Mouse (Mus musculus): ENCODE measurements around the gene Gclc. TPM values are rescaled to one million over a fixed set of nuclear protein-coding genes. Genes with fewer than 3 reads are reported as not detected.
"Not testable (repeated sequence)": the region's sequence is repeated elsewhere in the genome, so short reads cannot be mapped to it uniquely, and the experiment has no call there.

Gclc gene
- polyA plus RNA-seq, 1 experiment from 2014 or later, result 16.0 TPM

DNA sequence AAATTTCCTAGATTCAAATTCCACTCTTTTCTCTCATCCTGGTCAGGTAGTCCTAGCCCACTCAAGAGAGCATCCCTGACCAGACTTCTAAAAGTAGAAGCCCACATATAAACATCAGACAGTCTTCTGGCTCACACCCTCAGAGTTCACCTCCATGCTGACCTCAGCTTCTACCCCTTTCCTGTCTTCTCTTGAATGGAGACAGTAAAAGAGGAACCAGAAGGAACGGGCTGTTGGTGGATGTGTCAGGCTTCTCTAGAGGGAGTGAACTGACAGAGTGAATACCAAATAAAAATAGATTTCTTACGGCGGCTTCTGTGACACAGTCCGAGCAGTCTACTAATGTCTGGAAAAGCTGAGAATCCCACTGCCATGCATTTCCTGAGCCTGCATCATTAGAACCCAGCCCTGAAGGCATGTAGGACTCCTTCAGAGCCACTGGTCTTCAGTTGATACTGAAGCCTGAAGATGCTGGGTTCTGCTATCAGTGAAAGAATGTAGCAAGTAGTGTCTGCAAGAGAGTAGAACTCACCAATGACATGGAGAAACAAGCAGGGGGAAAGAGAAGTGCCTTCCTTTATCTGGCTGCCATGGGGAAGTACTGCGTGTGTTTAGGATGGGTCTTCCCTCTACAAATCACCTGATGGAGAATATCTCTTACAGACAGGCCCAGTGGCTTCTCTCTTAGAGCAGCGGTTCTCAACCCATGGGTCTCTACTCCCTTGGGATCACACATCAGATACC, 16.9 kb upstream of the Gclc start:
- WGBS, result 94% methylated on average over 6 of the region's 6 CpGs
- Histone ChIP-seq H3K27ac (ENCODE audit: low read length) (no peak overlapping the region), H3K9ac (replicated peaks; ENCODE audit: low read depth, low read length) (no peak overlapping the region), H3K4me2 (ENCODE audit: low read length) (no peak overlapping the region), H3K4me1 (replicated peaks; ENCODE audit: control insufficient read depth, insufficient read depth, low read length) (no peaks in the 10 kb centered on the region), H3K4me3 (replicated peaks; ENCODE audit: low read length) (no peak overlapping the region), H3K36me3 (ENCODE audit: control insufficient read depth, insufficient read depth) (no peaks in the 10 kb centered on the region), H3K27me3 (replicated peaks; ENCODE audit: control insufficient read depth, insufficient read depth, low read length) (no peaks in the 10 kb centered on the region), H3K9me3 (ENCODE audit: control insufficient read depth, low read length) (no peaks in the 10 kb centered on the region)
- ATAC-seq, result no peak

DNA sequence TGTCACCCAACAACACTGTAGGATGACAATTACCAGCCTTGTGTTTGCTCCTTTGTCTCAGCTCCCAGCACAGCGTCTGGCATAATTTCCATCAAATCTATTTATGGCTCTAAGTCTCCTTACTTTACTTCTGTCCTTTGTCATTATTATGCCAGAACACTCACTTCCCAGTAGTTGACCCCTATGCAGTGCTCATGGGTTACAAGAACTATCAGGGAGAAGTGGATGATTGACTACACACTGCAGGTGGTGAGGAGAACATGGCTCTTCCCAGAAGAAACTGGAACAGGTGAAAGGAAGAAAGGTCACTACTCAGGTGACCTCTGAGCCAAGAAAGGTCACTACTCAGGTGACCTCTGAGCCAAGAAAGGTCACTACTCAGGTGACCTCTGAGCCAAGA, 12.9 kb upstream of the Gclc start:
- 57% methylated on average over 1 of the region's 1 CpGs for WGBS
- no peak overlapping the region for H3K9ac ChIP-seq (replicated peaks; ENCODE audit: low read depth, low read length)
- no peaks in the 10 kb centered on the region for H3K4me1 ChIP-seq (replicated peaks; ENCODE audit: control insufficient read depth, insufficient read depth, low read length)
- no peak overlapping the region for H3K27ac ChIP-seq (ENCODE audit: low read length)
- H3K27me3 ChIP-seq (replicated peaks; ENCODE audit: control insufficient read depth, insufficient read depth, low read length), result no peaks in the 10 kb centered on the region; the same call in 1 of the 2 replicates
- H3K36me3 ChIP-seq (ENCODE audit: control insufficient read depth, insufficient read depth), result no peaks in the 10 kb centered on the region
- H3K4me2 ChIP-seq (ENCODE audit: low read length), result no peak overlapping the region
- H3K9me3 ChIP-seq (ENCODE audit: control insufficient read depth, low read length), result no peaks in the 10 kb centered on the region
- no peak for ATAC-seq
- no peak overlapping the region for H3K4me3 ChIP-seq (replicated peaks; ENCODE audit: low read length)

DNA sequence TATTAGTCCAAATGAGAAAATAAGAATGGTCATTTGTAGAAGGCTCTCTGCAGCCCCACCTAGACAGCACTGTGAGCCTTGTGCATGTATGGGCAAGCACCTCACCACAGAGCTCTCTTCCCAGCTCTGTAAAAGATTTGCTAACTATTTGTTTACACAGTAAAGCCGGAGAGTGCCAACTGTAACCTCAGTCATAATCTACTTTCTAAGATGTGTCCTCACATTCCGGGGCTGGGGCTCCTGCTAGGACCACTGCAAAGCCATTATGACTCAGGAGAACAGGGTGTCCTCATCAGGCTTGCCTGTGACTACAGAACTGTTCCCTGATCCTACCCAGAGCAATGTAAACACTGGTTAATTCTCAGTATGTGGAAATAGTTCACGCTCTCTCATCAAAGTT, 9.5 kb upstream of the Gclc start:
- no peak for ATAC-seq
- H3K9ac ChIP-seq (replicated peaks; ENCODE audit: low read depth, low read length), result no peak overlapping the region

DNA sequence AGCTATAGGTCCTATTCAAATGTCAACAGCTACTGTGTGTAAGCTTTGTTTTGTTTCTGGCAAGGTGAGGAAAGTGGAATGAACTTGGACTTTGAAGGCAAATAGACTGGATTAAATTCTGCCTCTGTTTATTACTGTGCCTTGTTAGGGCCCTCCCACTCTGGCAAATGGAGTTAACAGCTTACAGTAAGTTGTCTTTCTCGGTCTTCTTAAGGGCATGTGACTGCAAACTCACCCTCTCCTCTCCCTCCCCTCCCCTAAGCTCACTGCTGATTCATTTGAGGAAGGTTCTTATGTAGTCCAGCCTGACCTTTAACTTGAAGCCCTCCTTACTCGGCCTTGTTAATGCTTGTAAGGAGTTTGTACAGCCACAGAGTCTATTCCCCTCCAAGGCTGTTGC, 8.0 kb upstream of the Gclc start:
- Histone ChIP-seq H3K4me2 (ENCODE audit: low read length) (no peak overlapping the region), H3K4me1 (replicated peaks; ENCODE audit: control insufficient read depth, insufficient read depth, low read length) (peaks cover 3% of the 10 kb centered on the region; the same call in 1 of the 2 replicates), H3K27me3 (replicated peaks; ENCODE audit: control insufficient read depth, insufficient read depth, low read length) (no peaks in the 10 kb centered on the region; the same call in 1 of the 2 replicates), H3K4me3 (replicated peaks; ENCODE audit: low read length) (no peak overlapping the region), H3K9me3 (ENCODE audit: control insufficient read depth, low read length) (no peaks in the 10 kb centered on the region), H3K9ac (replicated peaks; ENCODE audit: low read depth, low read length) (no peak overlapping the region), H3K27ac (ENCODE audit: low read length) (no peak overlapping the region), H3K36me3 (ENCODE audit: control insufficient read depth, insufficient read depth) (no peaks in the 10 kb centered on the region)
- ATAC-seq, result no peak
- 46% methylated on average over 2 of the region's 2 CpGs for WGBS

More for the DNA sequence above, 9.5 kb upstream of the Gclc start:
- Histone ChIP-seq H3K36me3 (ENCODE audit: control insufficient read depth, insufficient read depth) (no peaks in the 10 kb centered on the region), H3K4me2 (ENCODE audit: low read length) (no peak overlapping the region), H3K4me1 (replicated peaks; ENCODE audit: control insufficient read depth, insufficient read depth, low read length) (no peaks in the 10 kb centered on the region; the same call in 1 of the 2 replicates), H3K9me3 (ENCODE audit: control insufficient read depth, low read length) (no peaks in the 10 kb centered on the region), H3K27ac (ENCODE audit: low read length) (no peak overlapping the region), H3K4me3 (replicated peaks; ENCODE audit: low read length) (no peak overlapping the region), H3K27me3 (replicated peaks; ENCODE audit: control insufficient read depth, insufficient read depth, low read length) (no peaks in the 10 kb centered on the region; the same call in 1 of the 2 replicates)
- 71% methylated on average over 3 of the region's 3 CpGs for WGBS

DNA sequence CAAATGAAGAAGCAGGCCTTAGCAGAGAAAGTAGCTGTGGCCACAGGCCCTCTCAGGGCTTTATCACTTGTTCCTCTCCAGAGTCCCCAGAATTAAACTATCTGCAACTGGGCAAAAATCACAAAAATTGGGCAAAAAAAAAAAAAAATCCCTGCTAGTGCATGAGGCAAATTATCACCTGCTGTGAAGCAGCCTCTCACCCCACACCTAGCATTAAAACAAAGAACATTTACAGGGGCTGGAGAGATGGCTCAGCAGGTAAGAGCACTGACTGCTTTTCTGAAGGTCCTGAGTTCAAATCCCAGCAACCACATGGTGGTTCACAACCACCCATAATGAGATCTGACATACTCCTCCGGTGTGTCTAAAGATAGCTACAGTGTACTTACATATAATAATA, 6.0 kb upstream of the Gclc start:
- H3K9me3 ChIP-seq (ENCODE audit: control insufficient read depth, low read length); H3K4me2 ChIP-seq (ENCODE audit: low read length); H3K27ac ChIP-seq (ENCODE audit: low read length); ATAC-seq; H3K9ac ChIP-seq (replicated peaks; ENCODE audit: low read depth, low read length); H3K4me3 ChIP-seq (replicated peaks; ENCODE audit: low read length); H3K36me3 ChIP-seq (ENCODE audit: control insufficient read depth, insufficient read depth); H3K4me1 ChIP-seq (replicated peaks; ENCODE audit: control insufficient read depth, insufficient read depth, low read length); H3K27me3 ChIP-seq (replicated peaks; ENCODE audit: control insufficient read depth, insufficient read depth, low read length): not testable (repeated sequence)
- 86% methylated on average over 1 of the region's 1 CpGs for WGBS

DNA sequence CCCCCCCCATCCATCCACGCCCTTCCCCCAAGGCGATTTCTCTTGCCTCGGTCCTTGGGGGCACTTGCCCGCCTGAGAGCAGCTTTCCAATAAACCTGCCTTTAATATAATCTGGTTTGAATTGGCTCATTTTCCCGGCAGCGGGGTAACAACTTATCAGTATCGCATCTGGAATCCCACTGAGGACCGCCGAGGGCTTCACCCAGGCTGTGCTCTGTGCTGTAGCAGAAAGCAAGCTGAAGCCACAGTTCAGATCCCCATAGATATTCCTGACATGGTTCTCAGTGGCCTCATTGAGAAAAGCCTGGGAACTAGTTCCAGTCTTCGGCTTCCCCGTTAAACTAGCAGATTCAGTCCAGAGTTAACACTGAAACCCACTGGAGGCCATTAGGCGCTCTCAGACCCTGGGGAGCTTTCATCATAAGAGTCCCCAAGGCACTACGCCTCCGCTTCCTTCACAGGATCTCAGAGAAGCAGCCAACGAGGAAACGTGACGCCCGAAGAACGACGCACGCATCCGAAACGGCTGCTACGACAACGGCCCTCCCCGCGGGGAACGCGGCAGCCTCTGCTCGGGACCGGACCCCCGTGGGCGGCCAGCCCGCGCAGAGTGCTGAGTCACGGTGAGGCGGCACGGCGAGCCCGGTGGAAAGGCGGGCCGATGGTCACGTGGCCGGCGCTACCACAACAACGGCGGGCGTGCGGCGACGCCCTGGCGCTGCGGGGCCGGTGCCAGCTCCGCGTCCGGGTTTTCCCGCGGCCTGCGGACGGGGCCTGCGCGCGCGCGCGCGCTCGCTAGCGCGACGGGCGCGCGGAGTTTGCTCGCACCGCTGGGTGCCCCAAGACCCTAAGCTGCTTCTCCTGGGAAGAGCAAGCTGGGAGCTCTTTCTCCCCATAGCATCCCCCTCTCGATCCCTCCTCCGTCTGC, 3.9 kb upstream of the Gclc start:
- peak; percentile 86 for ATAC-seq
- H3K4me2 ChIP-seq (ENCODE audit: low read length), result peak overlapping the region; percentile 86
- under 1% methylated on average over 73 of the region's 79 CpGs for WGBS
- H3K27me3 ChIP-seq (replicated peaks; ENCODE audit: control insufficient read depth, insufficient read depth, low read length), result no peaks in the 10 kb centered on the region; the same call in 1 of the 2 replicates
- no peaks in the 10 kb centered on the region for H3K9me3 ChIP-seq (ENCODE audit: control insufficient read depth, low read length)
- H3K27ac ChIP-seq (ENCODE audit: low read length), result peak overlapping the region; percentile 91
- H3K36me3 ChIP-seq (ENCODE audit: control insufficient read depth, insufficient read depth), result no peaks in the 10 kb centered on the region
- H3K4me3 ChIP-seq (replicated peaks; ENCODE audit: low read length), result peak overlapping the region; percentile 83
- H3K9ac ChIP-seq (replicated peaks; ENCODE audit: low read depth, low read length), result peak overlapping the region; percentile 75
- H3K4me1 ChIP-seq (replicated peaks; ENCODE audit: control insufficient read depth, insufficient read depth, low read length), result peaks cover 8% of the 10 kb centered on the region

DNA sequence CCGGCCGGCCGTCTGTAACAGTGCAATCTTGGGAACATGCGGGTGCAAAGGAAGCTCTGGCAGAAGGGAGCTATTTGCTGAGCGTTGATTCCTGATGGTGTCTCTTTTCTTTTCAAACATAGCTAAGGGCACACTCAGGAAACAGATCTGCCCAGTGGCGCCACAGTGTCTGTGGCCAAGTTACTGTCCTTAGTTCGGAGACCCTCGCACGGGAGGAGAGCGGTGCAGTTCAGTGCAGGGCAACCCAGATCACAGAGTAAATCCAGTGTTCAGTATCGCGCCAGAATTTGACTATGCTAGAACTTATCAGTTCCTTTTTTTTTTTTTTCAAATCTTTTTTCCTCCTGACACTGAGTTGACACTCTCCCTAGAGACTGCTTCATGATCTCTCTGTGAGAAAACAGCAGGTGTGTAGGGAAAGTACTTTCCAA, 3.2 kb upstream of the Gclc start:
- H3K4me2 ChIP-seq (ENCODE audit: low read length), result peak overlapping the region; percentile 86
- ATAC-seq, result 0 out of 2 replicates have a peak, but pooled peaks have one; percentile 1
- H3K4me3 ChIP-seq (replicated peaks; ENCODE audit: low read length), result peak overlapping the region; percentile 83
- peak overlapping the region; percentile 91 for H3K27ac ChIP-seq (ENCODE audit: low read length)
- no peaks in the 10 kb centered on the region for H3K9me3 ChIP-seq (ENCODE audit: control insufficient read depth, low read length)
- peaks cover 13% of the 10 kb centered on the region for H3K4me1 ChIP-seq (replicated peaks; ENCODE audit: control insufficient read depth, insufficient read depth, low read length)
- no peaks in the 10 kb centered on the region; the same call in 1 of the 2 replicates for H3K27me3 ChIP-seq (replicated peaks; ENCODE audit: control insufficient read depth, insufficient read depth, low read length)
- H3K9ac ChIP-seq (replicated peaks; ENCODE audit: low read depth, low read length), result peak overlapping the region; percentile 75
- no peaks in the 10 kb centered on the region for H3K36me3 ChIP-seq (ENCODE audit: control insufficient read depth, insufficient read depth)
- under 1% methylated on average over 12 of the region's 12 CpGs for WGBS

DNA sequence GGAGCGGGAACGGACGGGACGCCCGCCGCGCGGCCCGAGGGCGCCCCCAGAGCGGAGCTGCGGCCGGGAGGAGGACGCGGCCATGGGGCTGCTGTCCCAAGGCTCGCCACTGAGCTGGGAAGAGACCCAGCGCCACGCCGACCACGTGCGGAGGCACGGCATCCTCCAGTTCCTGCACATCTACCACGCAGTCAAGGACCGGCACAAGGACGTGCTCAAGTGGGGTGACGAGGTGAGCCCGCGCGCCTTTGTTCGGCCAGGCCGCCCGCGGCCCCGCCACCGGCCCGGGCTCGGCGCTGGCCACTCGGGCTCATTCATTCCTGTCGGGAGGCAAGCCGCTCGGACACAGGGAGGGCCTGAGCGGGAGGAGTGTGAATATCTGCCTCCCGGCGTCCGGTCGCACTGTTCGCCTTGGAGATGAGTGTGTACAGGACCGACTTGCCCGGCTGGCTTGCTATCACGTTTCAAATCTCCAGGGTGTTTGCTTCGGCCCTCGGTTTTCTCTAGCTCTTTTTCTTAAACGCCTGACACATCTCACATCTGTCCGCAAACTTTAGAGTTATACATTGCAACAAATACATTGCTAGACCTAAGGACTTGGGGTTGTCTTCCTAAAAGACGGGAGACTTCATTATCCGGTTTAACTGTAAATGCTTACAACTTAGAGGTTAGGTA, 530 bp downstream of the Gclc start:
- Histone ChIP-seq H3K9me3 (ENCODE audit: control insufficient read depth, low read length) (no peaks in the 10 kb centered on the region), H3K4me1 (replicated peaks; ENCODE audit: control insufficient read depth, insufficient read depth, low read length) (peaks cover 22% of the 10 kb centered on the region), H3K27ac (ENCODE audit: low read length) (peak overlapping the region; percentile 81), H3K4me2 (ENCODE audit: low read length) (peak overlapping the region; percentile 82), H3K9ac (replicated peaks; ENCODE audit: low read depth, low read length) (peak overlapping the region; percentile 83), H3K27me3 (replicated peaks; ENCODE audit: control insufficient read depth, insufficient read depth, low read length) (no peaks in the 10 kb centered on the region), H3K4me3 (replicated peaks; ENCODE audit: low read length) (peak overlapping the region; percentile 80), H3K36me3 (ENCODE audit: control insufficient read depth, insufficient read depth) (no peaks in the 10 kb centered on the region)
- WGBS, result under 1% methylated on average over 56 of the region's 57 CpGs
- peak; percentile 67 for ATAC-seq

DNA sequence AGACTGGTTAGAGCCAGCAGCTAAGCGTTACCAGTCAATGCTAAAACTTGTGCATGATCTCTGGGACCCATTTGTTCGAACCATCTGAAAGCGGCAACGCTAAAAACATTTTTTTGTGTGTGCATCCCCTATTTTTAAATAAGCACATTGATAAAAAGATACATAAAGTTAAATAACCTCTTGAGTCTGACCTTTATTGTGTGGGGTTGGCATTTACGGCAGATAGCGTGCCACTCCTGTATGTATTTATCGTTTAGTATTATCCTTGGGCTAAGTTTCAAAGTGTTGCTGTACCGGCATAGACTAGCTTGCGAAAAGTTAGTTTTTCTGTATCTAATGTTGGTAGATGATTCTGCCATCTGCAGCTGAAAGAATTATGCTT, 1.1 kb downstream of the Gclc start:
- H3K9me3 ChIP-seq (ENCODE audit: control insufficient read depth, low read length), result no peaks in the 10 kb centered on the region

More for the DNA sequence above, 1.1 kb downstream of the Gclc start:
- Histone ChIP-seq H3K4me1 (replicated peaks; ENCODE audit: control insufficient read depth, insufficient read depth, low read length) (peaks cover 22% of the 10 kb centered on the region), H3K9ac (replicated peaks; ENCODE audit: low read depth, low read length) (peak overlapping the region; percentile 83; the same call in 1 of the 2 replicates), H3K36me3 (ENCODE audit: control insufficient read depth, insufficient read depth) (no peaks in the 10 kb centered on the region), H3K4me3 (replicated peaks; ENCODE audit: low read length) (peak overlapping the region; percentile 80), H3K4me2 (ENCODE audit: low read length) (peak overlapping the region; percentile 82), H3K27me3 (replicated peaks; ENCODE audit: control insufficient read depth, insufficient read depth, low read length) (no peaks in the 10 kb centered on the region), H3K27ac (ENCODE audit: low read length) (no peak overlapping the region)
- WGBS, result 13% methylated on average over 9 of the region's 9 CpGs
- no peak for ATAC-seq

Data from forebrain, embryonic 16.5 days (tissue).